Mouse (Mus musculus) gastrocnemius, postnatal 4 days (tissue): ENCODE results near the gene Nenf. TPM values are rescaled to one million over a fixed set of nuclear protein-coding genes. Genes with fewer than 3 reads are reported as not detected.
A peak's percentile ranks its signal among the peaks of the same experiment; 100 is the strongest.

ENCODE experiments used
- DNase-seq, 2 experiments: peaks; one replicate each; pipeline ENCODE4 v3.0.0; 2021 to 2022; ENCODE audit warnings: low spot score in 2 of 2, mixed read lengths in 2 of 2
- long read RNA-seq, 2 experiments: library from polyadenylated mRNA; stranded (forward); transcript quantifications; one replicate each; pipeline ENCODE4 v2.0.0; 2021
- total RNA-seq, 2 experiments: library from RNA; stranded (reverse); gene quantifications; 2 replicates each; pipeline ENCODE4 v1.2.3; 2021

Nenf gene
- 10 to 100 TPM; 94.5 to 94.7 TPM for total RNA-seq
- long read RNA-seq, experiment 1, transcript Nenf-201 (4 exons, 742 nt): major isoform, 67 of 72 reads
- long read RNA-seq, experiment 1, partial matches to known transcripts: 3 of 72 reads
- long read RNA-seq, experiment 1, other reads (novel, unspliced or antisense): 2 of 72 reads
- long read RNA-seq, experiment 2, transcript Nenf-201 (4 exons, 742 nt): major isoform, 82 of 87 reads
- long read RNA-seq, experiment 2, partial matches to known transcripts: 2 of 87 reads
- long read RNA-seq, experiment 2, other reads (novel, unspliced or antisense): 3 of 87 reads

GRCm38 (mm10) chr1:191317591-191318196 is at the start of gene Nenf:
Gene Nenf (minus strand): TSS chr1:191318194.
- peak; percentile 65 to 82 for DNase-seq

- no peak for DNase-seq
Measured at GRCm38 (mm10) chr1:191364477-191364876, 46.5 kb upstream of the Nenf start.

DNA sequence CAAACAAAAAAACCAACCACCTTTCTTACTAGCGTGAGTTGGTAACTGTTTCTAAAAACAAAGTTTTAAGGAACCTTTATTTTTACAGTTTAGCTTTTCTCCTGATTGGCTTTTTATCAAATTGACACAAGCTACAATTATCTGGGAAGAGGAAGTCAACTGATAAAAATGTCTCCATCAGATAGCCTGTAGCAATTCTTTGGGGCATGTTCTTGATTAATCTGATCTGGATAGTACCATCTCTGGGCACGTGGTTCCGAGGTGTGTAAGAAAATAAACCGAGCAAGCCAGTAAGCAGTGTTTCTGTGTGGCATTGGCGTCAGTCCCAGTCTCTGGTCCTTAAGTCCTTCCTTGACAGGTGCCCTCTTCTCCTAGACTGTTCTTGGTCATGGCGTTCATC is 44.4 kb upstream of the Nenf start:
- no peak for DNase-seq

DNA sequence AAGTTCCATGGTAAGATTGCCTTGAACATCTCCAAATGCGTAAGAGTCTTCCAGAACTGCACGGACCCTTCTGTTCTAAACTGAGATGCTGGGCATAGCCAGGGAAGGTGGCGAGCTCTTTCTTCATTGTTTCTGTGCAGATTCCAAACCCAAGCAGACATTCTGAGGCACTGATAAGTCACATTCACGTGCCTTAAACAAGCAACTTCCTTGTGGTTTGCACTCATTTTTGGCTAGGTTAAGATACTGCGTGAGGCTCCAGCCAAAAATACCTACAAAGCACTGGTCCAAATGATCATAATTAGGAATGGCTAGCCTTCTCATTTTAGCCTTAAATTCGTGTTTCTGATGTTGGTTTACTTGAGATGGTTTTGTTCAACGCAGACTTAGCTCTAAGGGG is 41.5 kb upstream of the Nenf start:
- no peak for DNase-seq

- no peak for DNase-seq
Measured at GRCm38 (mm10) chr1:191356936-191357335, 38.9 kb upstream of the Nenf start.

DNA sequence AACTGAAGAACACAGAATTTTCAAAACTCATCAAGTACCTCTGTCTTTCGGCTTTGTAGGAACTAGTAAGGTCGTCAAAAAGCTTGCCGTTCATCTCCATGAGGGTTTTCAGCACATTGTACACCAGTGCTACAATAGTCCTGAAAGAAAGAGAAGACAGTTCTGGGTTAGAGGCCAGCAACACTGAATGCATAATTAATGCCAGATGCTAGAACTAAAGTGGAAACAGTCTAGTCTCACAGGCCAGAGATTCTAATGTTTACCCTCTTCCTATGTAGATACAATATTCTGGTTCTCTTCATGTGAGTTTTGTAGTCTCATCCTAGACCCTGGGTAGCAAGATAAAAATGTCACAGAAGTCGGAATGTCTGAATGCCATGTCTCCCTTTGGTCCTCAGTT is 35.8 kb upstream of the Nenf start:
- no peak for DNase-seq

GRCm38 (mm10) chr1:191352786-191353488 is 34.9 kb upstream of the Nenf start:
- DNase-seq: peak; percentile 49 to 72

GRCm38 (mm10) chr1:191350355-191350754 is 32.4 kb upstream of the Nenf start:
- DNase-seq: no peak

DNA sequence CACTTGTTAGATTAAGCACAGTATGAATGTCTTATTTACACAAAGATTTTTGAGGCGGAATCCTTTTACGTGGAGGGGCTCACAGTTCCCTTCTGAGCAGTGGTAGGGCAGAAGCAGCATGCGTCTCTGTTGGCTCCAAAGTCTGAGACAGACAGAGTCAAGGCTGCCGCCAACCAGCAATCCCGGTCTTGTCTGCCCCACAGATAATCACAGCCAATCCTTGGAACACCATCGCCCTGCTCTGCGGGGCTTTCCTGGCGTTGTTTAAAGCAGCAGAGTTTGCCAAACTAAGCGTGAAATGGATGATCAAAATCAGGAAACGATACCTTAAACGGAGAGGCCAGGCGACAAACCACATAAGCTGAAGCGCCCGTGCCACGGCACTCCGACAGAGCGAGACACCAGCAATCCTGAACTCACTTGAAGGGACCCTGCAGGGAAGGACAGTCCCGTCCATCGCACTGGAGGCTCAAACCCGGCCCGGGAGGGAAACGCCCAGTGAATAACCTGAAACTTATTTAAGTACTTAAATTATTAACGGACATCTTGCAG is 31.6 kb upstream of the Nenf start:
- DNase-seq: no peak

DNA sequence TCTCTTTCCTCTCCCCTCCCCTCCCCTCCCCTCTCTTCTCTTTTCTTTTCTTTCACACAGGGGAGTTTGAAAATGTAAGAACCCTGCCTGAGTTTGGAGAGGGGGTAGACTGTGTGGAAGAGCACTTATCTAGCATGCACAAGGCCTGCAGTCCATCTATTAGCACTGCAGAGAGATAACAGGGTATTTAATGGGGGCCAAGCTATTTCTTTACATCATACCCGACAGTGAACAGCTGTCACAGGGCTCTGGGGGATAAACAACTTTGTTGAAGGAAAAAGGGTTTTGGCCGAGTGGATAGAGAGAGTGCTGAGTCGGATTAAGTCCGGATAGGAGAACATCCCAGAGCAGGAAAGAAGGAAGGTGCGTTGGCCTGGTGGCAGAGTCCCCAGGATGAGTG is 31.0 kb upstream of the Nenf start:
- no peak for DNase-seq

- no peak for DNase-seq
Measured at GRCm38 (mm10) chr1:191348592-191348991, 30.6 kb upstream of the Nenf start.

GRCm38 (mm10) chr1:191347602-191348001 is 29.6 kb upstream of the Nenf start:
- DNase-seq: no peak

- no peak for DNase-seq
Measured at GRCm38 (mm10) chr1:191340530-191340929, 22.5 kb upstream of the Nenf start.

- DNase-seq: no peak
Measured at GRCm38 (mm10) chr1:191339876-191340275, 21.9 kb upstream of the Nenf start.

- DNase-seq: no peak
Measured at GRCm38 (mm10) chr1:191334500-191334899, 16.5 kb upstream of the Nenf start.

GRCm38 (mm10) chr1:191330356-191330755 is 12.4 kb upstream of the Nenf start:
- DNase-seq: no peak

GRCm38 (mm10) chr1:191328019-191328441 is 10.0 kb upstream of the Nenf start:
- DNase-seq: no peak

- DNase-seq: no peak
Measured at GRCm38 (mm10) chr1:191327258-191327657, 9.3 kb upstream of the Nenf start.

- DNase-seq: peak in 1 of 2 experiments; percentile 59
Measured at GRCm38 (mm10) chr1:191326233-191326882, 8.4 kb upstream of the Nenf start.

GRCm38 (mm10) chr1:191325726-191326232 is 7.8 kb upstream of the Nenf start, which contains the start of gene Tmem206:
Gene Tmem206 (plus strand): TSS chr1:191325912.
- peak; percentile 87 to 94 for DNase-seq
